Mouse (Mus musculus) right cerebral cortex, postnatal 14 days (tissue): ENCODE measurements around the gene Tbxas1.

Experiments used
- DNase-seq: peaks from one replicate; pipeline ENCODE4 v3.0.0; 2022

Gene Tbxas1

DNA sequence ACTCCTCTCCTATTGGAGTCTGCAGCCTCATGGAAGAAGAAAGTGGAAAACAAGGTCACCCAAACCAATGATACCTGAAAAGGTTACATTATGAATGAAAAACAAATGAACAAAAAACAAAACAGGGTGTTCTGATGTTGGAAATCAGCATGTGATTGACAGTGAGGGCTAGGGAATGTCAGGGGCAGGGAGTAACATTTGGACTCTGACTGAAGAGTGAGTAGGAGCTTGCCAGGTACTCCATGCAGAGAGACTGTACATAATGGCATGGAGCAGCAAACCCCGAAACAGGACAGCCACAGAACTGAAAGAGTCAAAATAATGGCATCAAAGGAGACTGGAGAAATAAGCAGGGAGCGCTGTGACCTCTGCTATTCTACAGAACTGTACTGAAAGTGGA, 14.9 kb upstream of the Tbxas1 start:
- DNase-seq = no peak

DNA sequence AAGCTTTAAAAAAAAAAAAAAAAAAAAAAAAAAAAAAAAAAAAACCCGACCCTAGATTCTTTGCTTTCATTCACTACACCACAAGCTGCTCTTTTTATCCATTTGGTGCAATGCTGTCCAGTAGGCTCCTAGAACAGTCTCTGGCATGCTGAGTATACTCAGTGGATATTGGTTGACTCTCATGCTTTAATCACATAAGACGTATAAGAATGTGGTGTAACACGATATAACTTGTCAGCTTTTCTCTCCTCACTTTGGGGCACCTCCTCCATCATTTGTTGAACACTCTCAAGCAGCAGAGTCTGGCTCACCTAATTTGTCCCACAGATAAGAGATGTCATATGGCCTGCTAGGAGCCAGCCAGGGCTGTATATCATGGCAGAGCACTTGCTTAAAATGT, 11.6 kb upstream of the Tbxas1 start:
- DNase-seq = no peak

- DNase-seq = no peak
These were observed 9.4 kb upstream of the Tbxas1 start for GRCm38 (mm10) chr6:38865805-38866204.

- DNase-seq = no peak
These were observed 8.8 kb upstream of the Tbxas1 start for GRCm38 (mm10) chr6:38866357-38866756.

- no peak for DNase-seq
These were observed 8.4 kb upstream of the Tbxas1 start for GRCm38 (mm10) chr6:38866761-38867160.

GRCm38 (mm10) chr6:38867291-38867690, 7.9 kb upstream of the Tbxas1 start:
- DNase-seq = no peak

GRCm38 (mm10) chr6:38868974-38869373, 6.2 kb upstream of the Tbxas1 start:
- DNase-seq = no peak

DNA sequence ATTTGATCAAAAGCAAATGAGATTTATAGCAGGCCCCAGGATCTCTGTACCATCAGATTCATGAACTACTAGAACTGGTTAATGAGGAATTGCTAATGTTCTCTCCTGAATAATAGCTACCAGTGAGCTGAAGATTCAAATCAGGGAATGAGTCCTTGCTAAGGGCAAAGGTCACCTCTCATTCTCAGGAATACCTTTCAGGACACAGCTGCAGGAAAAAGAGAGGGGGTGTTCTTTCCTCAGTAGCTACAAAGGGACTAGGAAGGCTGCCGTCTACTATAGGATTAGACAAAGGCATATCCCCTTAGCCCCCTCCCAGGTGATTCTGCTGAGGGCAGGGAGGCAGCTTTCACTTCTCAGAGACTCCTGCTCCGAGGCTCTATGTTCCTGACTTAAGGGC, 5.1 kb upstream of the Tbxas1 start:
- DNase-seq = no peak

GRCm38 (mm10) chr6:38871051-38871450, 4.2 kb upstream of the Tbxas1 start:
- DNase-seq = no peak

GRCm38 (mm10) chr6:38873316-38873715, 1.9 kb upstream of the Tbxas1 start:
- no peak for DNase-seq

DNA sequence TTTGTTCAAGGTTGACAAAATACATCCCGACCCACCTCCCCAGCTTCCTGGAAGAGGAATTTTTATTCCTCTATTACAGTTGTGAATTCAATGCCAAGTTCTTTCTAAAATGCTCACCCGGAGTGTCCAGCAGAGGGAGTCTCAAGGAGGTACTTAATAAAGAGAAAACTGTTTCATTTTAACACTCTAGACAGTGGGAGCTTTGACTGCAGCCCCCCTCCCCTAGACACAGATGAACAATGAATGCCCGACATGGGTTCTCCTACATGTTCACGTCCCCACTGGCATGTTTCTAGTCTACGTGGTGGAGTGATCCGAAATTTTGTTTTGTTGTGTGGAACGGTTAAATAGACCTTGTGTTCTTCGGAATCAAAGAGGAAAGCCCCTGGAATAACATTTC, 1.2 kb upstream of the Tbxas1 start:
- DNase-seq = peak; percentile 47

- no peak for DNase-seq
These were observed 493 bp upstream of the Tbxas1 start for GRCm38 (mm10) chr6:38874565-38875257.

- DNase-seq = peak; percentile 77
These were observed 1.1 kb downstream of the Tbxas1 start, which contains the start of gene Hipk2 for GRCm38 (mm10) chr6:38876071-38876911. Gene Hipk2, minus strand, starts transcription at chr6:38876165.

DNA sequence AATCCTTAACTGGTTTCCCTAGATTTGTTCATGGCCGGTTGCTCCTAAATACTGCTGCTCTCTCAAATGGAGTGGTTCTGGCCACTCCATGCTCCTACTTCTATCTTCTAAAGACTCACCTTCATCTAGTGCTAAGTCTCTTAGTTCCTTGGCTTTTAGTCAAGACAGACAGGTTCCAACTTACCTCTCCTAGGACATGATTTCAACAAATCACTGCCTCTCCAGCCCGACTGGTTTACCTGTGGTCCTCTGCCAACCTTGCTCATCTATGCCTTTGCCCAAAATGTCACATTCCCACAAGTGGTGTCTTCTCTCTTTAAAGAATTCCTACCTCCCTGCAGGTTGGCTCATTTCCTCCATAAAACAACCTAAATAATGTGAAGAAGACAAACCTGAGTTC, 2.5 kb downstream of the Tbxas1 start:
- DNase-seq = no peak

DNA sequence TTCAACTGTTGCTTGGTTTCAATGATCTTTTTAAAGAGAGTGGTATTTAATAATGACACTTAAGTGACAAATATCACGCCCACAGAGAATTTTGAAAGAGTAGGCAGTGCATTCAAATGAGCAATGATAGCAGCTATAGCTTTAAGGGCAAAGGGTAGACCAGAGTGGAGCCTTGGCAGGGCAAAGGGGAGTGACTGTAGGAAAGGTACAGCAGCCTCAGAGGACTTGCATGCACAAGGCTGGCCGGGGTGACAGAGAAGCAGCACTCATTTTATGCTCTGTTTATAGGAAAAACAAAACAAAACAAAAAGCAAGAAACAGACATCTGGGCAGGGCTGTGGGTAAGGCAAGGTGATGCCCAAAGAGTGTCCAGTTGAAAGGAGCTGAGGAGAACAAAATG, 6.3 kb downstream of the Tbxas1 start:
- no peak for DNase-seq

GRCm38 (mm10) chr6:38881975-38882374, 6.8 kb downstream of the Tbxas1 start:
- DNase-seq = no peak

- DNase-seq = no peak
These were observed 7.5 kb downstream of the Tbxas1 start for GRCm38 (mm10) chr6:38882728-38883171.

- no peak for DNase-seq
These were observed 9.3 kb downstream of the Tbxas1 start for GRCm38 (mm10) chr6:38884482-38884881.

GRCm38 (mm10) chr6:38885132-38885531, 9.9 kb downstream of the Tbxas1 start:
- DNase-seq = no peak

DNA sequence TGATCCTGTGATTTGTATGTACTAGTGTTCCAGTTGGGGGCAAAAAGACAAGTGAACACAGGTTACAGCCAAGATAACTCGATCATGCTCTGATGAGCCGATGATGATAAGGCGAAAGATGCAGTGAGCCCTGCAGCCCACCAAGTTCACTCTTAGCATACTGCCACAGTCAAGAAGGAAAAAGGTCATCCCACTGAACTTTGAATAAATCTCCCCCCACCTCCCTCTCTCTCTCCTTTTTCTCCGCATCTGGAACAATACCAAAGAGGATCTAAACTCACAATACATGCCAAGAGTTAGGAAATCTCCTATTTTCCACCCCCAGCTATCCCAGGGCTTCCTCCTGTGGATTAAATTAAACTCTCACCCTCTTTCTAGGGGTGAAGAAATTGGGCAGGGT, 12.2 kb downstream of the Tbxas1 start:
- DNase-seq = no peak

DNA sequence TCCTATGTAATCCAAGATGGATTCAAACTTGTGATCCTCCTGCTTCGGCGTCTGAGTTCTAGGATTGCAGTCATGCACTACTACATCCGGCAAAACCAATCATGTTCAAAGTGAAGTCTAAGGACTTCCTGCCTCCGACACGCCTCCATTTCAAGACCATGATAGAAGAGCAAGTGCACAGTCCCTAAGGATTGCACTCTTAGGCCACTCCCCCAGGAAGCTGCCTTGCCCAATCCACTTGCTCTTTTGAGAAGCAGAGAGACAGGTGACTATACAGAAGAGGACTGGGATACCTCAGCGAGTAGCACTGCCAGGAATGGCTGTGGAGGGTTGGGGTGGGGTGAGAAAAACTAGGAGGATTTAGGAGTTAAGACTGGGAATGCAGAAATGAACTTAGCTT, 14.0 kb downstream of the Tbxas1 start:
- no peak for DNase-seq

DNA sequence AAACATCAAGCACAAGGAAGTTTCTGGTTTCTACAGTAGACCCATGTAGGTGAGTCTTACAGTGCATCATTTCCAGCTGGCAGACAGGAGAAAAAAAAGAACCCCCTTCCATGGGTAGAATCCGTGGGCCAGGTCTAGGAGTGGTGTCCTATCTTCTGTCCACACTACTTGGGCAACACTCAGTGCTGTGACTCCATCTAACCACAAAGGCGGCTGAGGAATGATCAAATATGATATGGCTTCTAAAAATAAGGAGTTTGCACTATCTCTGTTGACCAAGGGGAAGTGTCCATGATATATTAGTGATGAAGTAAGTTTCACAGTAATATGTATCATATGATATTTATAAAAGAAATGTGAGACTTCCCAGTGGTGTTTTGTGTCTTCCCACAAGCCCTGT, 16.8 kb downstream of the Tbxas1 start:
- DNase-seq = no peak

GRCm38 (mm10) chr6:38893615-38894014, 18.4 kb downstream of the Tbxas1 start:
- DNase-seq = no peak

DNA sequence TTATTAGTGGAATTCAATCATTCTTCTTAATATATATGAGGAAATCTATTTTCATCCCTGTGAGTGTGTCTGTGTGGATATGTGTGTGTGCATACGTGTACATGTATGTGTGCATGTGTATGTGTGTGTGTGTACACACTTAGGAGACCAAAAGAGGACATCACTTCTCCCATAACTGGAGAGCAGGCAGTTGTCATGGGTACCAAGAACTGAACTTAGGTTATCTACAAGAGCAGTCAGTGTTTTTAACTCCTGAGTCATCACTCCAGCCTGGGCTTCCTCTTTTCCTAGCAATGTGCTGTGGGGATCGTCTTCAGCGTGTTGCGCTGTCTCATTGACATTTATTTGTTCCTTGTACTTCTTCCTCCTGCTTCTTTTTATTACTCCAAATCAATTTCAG, 24.9 kb downstream of the Tbxas1 start:
- DNase-seq = no peak
